Mouse (Mus musculus): ENCODE measurements around the gene Parp11.

- TF ChIP-seq CTCF (IDR thresholded peaks at IDR 0.05; ENCODE audit: low read depth) (no peak), EP300 (IDR thresholded peaks at IDR 0.05; ENCODE audit: low read depth) (no peak)
Measured at GRCm38 (mm10) chr6:127459776-127460175, 13.1 kb downstream of the Parp11 start.

Data from liver, postnatal 0 days (tissue).